Mouse (Mus musculus) C2C12 (cell line): ENCODE data around the gene Psmb3. TPM values are rescaled to one million over a fixed set of nuclear protein-coding genes. Genes with fewer than 3 reads are reported as not detected.
A peak's percentile ranks its signal among the peaks of the same experiment; 100 is the strongest.

Source experiments
- H3K27me3 ChIP-seq: one replicate; pipeline ENCODE4 v1.6.1; 2011; ENCODE audit not compliant: control insufficient read depth, insufficient read depth, insufficient read length
- H3K36me3 ChIP-seq: one replicate; pipeline ENCODE4 v1.6.1; 2011; ENCODE audit not compliant: control insufficient read depth, insufficient read depth
- H3K4me3 ChIP-seq: one replicate; pipeline ENCODE4 v1.5.1; 2011; ENCODE audit warnings: mild to moderate bottlenecking, control low read depth; ENCODE audit not compliant: poor library complexity, insufficient read depth, severe bottlenecking
- H3K79me2 ChIP-seq: one replicate; pipeline ENCODE4 v1.6.1; 2011; ENCODE audit not compliant: control insufficient read depth, insufficient read depth
- H3K79me3 ChIP-seq: one replicate; pipeline ENCODE4 v1.6.1; 2011; ENCODE audit warnings: low read depth, control low read depth
- H3ac ChIP-seq: one replicate; pipeline ENCODE3; 2011; ENCODE audit warnings: low read depth; ENCODE audit not compliant: control insufficient read depth, insufficient read length
- CEBPB ChIP-seq: IDR thresholded peaks from one replicate; pipeline ENCODE4 v1.6.1; 2011; ENCODE audit warnings: low read depth, mild to moderate bottlenecking, control low read depth, moderate library complexity
- CTCF ChIP-seq: IDR thresholded peaks from one replicate; pipeline ENCODE4 v1.5.1; 2011; ENCODE audit not compliant: control insufficient read depth, insufficient read depth, insufficient read length
- FOSL1 ChIP-seq: IDR thresholded peaks from one replicate; pipeline ENCODE4 v1.8.0; 2011; ENCODE audit warnings: mild to moderate bottlenecking, low read length; ENCODE audit not compliant: poor library complexity, insufficient read depth, severe bottlenecking
- MAX ChIP-seq: IDR thresholded peaks from one replicate; pipeline ENCODE4 v1.6.1; 2011; ENCODE audit warnings: mild to moderate bottlenecking, control low read depth
- MYOD1 ChIP-seq: IDR thresholded peaks from one replicate; pipeline ENCODE4 v1.6.1; 2011; ENCODE audit warnings: low read depth; ENCODE audit not compliant: control insufficient read depth, insufficient read length
- MYOG ChIP-seq: IDR thresholded peaks from one replicate; pipeline ENCODE4 v1.6.1; 2011; ENCODE audit not compliant: control insufficient read depth, insufficient read length; ENCODE audit errors: extremely low read depth
- USF1 ChIP-seq: IDR thresholded peaks from one replicate; pipeline ENCODE4 v1.6.1; 2011; ENCODE audit warnings: low read depth, mild to moderate bottlenecking, control low read depth, moderate library complexity
- polyA plus RNA-seq: library from polyadenylated mRNA; unstranded; fragments of >200 nt; fragmentation: generic; extraction: Trizol; gene quantifications from one replicate; pipeline ENCODE4 v1.2.1, GENCODE M21; 2012; ENCODE audit warnings: missing spikeins

Gene Psmb3
- polyA plus RNA-seq, 1 experiment = 690 TPM

GRCm38 (mm10) chr11:97662207-97662892, 40.8 kb upstream of the Psmb3 start:
- Histone ChIP-seq H3K4me3 (peak overlapping the region; percentile 57), H3ac (peak overlapping the region; percentile 27), H3K79me2 (peaks cover 55% of the 10 kb centered on the region), H3K79me3 (peaks cover 25% of the 10 kb centered on the region), H3K36me3 (peaks cover 19% of the 10 kb centered on the region), H3K27me3 (no peaks in the 10 kb centered on the region)
- TF ChIP-seq USF1 (no peak), MAX (no peak)

- Histone ChIP-seq H3K79me3 (peaks cover 25% of the 10 kb centered on the region), H3K4me3 (peak within 1 kb of the TSS; percentile 57), H3K27me3 (no peaks in the 10 kb centered on the region), H3ac (peak within 1 kb of the TSS; percentile 72), H3K36me3 (peaks cover 19% of the 10 kb centered on the region), H3K79me2 (peaks cover 54% of the 10 kb centered on the region)
- TF ChIP-seq USF1 = no peak
- TF ChIP-seq MYOD1 = no peak
- TF ChIP-seq MYOG = no peak
- no peak for TF ChIP-seq CTCF
- no peak for TF ChIP-seq FOSL1
- no peak for TF ChIP-seq MAX
- no peak for TF ChIP-seq CEBPB
Observed at GRCm38 (mm10) chr11:97662893-97663527, 40.2 kb upstream of the Psmb3 start, which contains the start of gene Mllt6. Mllt6 (plus strand) TSS chr11:97663414.

- peaks cover 23% of the 10 kb centered on the region for H3K79me3 ChIP-seq
- H3K4me3 ChIP-seq = peak overlapping the region; percentile 57
- H3K36me3 ChIP-seq = peaks cover 19% of the 10 kb centered on the region
- H3K79me2 ChIP-seq = peaks cover 47% of the 10 kb centered on the region
- peak overlapping the region; percentile 72 for H3ac ChIP-seq
- H3K27me3 ChIP-seq = no peaks in the 10 kb centered on the region
- no peak for TF ChIP-seq MYOG
- no peak for TF ChIP-seq CTCF
- TF ChIP-seq USF1 = no peak
- TF ChIP-seq CEBPB = no peak
- no peak for TF ChIP-seq MAX
- TF ChIP-seq FOSL1 = no peak
- TF ChIP-seq MYOD1 = no peak
Observed at GRCm38 (mm10) chr11:97663528-97664338, 39.5 kb upstream of the Psmb3 start.

GRCm38 (mm10) chr11:97664339-97664665, 38.9 kb upstream of the Psmb3 start:
- H3K27me3 ChIP-seq = no peaks in the 10 kb centered on the region
- H3K36me3 ChIP-seq = peaks cover 19% of the 10 kb centered on the region
- H3K79me2 ChIP-seq = peaks cover 41% of the 10 kb centered on the region
- peaks cover 21% of the 10 kb centered on the region for H3K79me3 ChIP-seq
- peak overlapping the region; percentile 57 for H3K4me3 ChIP-seq
- peak overlapping the region; percentile 72 for H3ac ChIP-seq
- TF ChIP-seq MYOG = no peak
- TF ChIP-seq MYOD1 = no peak
- TF ChIP-seq FOSL1 = no peak
- TF ChIP-seq USF1 = no peak
- no peak for TF ChIP-seq CEBPB
- no peak for TF ChIP-seq MAX
- TF ChIP-seq CTCF = no peak

GRCm38 (mm10) chr11:97664771-97665240, 38.4 kb upstream of the Psmb3 start:
- peak overlapping the region; percentile 35 for H3ac ChIP-seq
- H3K4me3 ChIP-seq = peak overlapping the region; percentile 57
- no peak for TF ChIP-seq CTCF
- TF ChIP-seq MYOD1 = no peak
- no peak for TF ChIP-seq MYOG
- TF ChIP-seq MAX = no peak
- no peak for TF ChIP-seq USF1
- TF ChIP-seq CEBPB = no peak
- no peak for TF ChIP-seq FOSL1
- H3K79me2 ChIP-seq = peaks cover 36% of the 10 kb centered on the region
- H3K79me3 ChIP-seq = peaks cover 19% of the 10 kb centered on the region
- H3K36me3 ChIP-seq = peaks cover 22% of the 10 kb centered on the region
- H3K27me3 ChIP-seq = no peaks in the 10 kb centered on the region
